Mouse (Mus musculus) stomach, embryonic 14.5 days (tissue): ENCODE measurements around the gene Skil. TPM values are rescaled to one million over a fixed set of nuclear protein-coding genes. Genes with fewer than 3 reads are reported as not detected.

Experiments
- ATAC-seq: fragments of 200-750 bp; cut with Nextera tagmentation; 2 replicates; pipeline ENCODE4 v1.8.0; 2017; ENCODE audit warnings: low read depth, moderate TSS enrichment; ENCODE audit not compliant: insufficient number of reproducible peaks, insufficient read depth, low FRiP score
- H3K27ac ChIP-seq: fragments of 300-500 bp; sonication (generic); 2 replicates; pipeline ENCODE4 v1.5.1; 2014; ENCODE audit warnings: mild to moderate bottlenecking, low read length, moderate library complexity, mixed read lengths
- H3K27me3 ChIP-seq: fragments of 300-500 bp; sonication (generic); 2 replicates; pipeline ENCODE4 v1.6.1; 2014; ENCODE audit warnings: low read length, control low read depth, mixed read lengths; ENCODE audit not compliant: control insufficient read depth, insufficient read depth
- H3K36me3 ChIP-seq: fragments of 300-500 bp; sonication (generic); 2 replicates; pipeline ENCODE4 v1.6.1; 2014; ENCODE audit warnings: mild to moderate bottlenecking, control low read depth, low read length, moderate library complexity, mixed read lengths; ENCODE audit not compliant: control insufficient read depth, insufficient read depth
- H3K4me1 ChIP-seq: fragments of 300-500 bp; sonication (generic); 2 replicates; pipeline ENCODE4 v1.6.1; 2014; ENCODE audit warnings: low read length, control low read depth, mixed read lengths; ENCODE audit not compliant: control insufficient read depth, insufficient read depth
- H3K4me2 ChIP-seq: fragments of 300-500 bp; sonication (generic); replicated peaks from 2 replicates; pipeline ENCODE4 v1.6.1; 2014; ENCODE audit warnings: low read depth, low read length, control low read depth
- H3K4me3 ChIP-seq: fragments of 300-500 bp; sonication (generic); 2 replicates; pipeline ENCODE4 v1.5.1; 2014; ENCODE audit warnings: low read depth, low read length, control low read depth
- H3K9ac ChIP-seq: fragments of 300-500 bp; sonication (generic); replicated peaks from 2 replicates; pipeline ENCODE4 v1.6.1; 2014; ENCODE audit warnings: low read depth, mild to moderate bottlenecking, control low read depth, low read length, moderate library complexity, mixed read lengths
- H3K9me3 ChIP-seq: fragments of 300-500 bp; sonication (generic); 2 replicates; pipeline ENCODE4 v1.6.1; 2016; ENCODE audit warnings: low read depth, low read length, control low read depth; ENCODE audit not compliant: control insufficient read depth
- WGBS: fragments of 180-500 bp; shearing (Covaris S2); extraction: QIAGEN DNeasy Blood & Tissue Kit; methylation state at CpG from one replicate; pipeline ENCODE4 v1.1.7; 2014; 5-methylcytosine and 5-hydroxymethylcytosine counted together
- polyA plus RNA-seq: library from polyadenylated mRNA; unstranded; fragments of >200 nt; fragmentation: Nextera tagmentation; extraction: Ambion mirVana; gene quantifications from 2 replicates; pipeline ENCODE4 v1.2.1, GENCODE M21; 2014

The Skil gene
- polyA plus RNA-seq = 27.6 and 30.3 TPM in 2 replicates

- under 1% methylated on average over 68 of the region's 109 CpGs for WGBS
- peak within 1 kb of the TSS; percentile 96 for H3K9ac ChIP-seq
- H3K36me3 ChIP-seq = no peaks in the 10 kb centered on the region; the same call in 1 of the 2 replicates
- H3K27me3 ChIP-seq = no peaks in the 10 kb centered on the region
- no peaks in the 10 kb centered on the region for H3K9me3 ChIP-seq
- ATAC-seq = peak; percentile 95
- H3K27ac ChIP-seq = peak within 1 kb of the TSS; percentile 100
- H3K4me1 ChIP-seq = peaks cover 17% of the 10 kb centered on the region
- H3K4me2 ChIP-seq = peak within 1 kb of the TSS; percentile 82
- peak within 1 kb of the TSS; percentile 93 for H3K4me3 ChIP-seq
These were observed at the start of gene Skil for GRCm38 (mm10) chr3:31094531-31095178. Skil (plus strand) TSS chr3:31095058.

GRCm38 (mm10) chr3:31047263-31047662 lies 47.6 kb upstream of the Skil start:
- H3K36me3 ChIP-seq = peaks cover 17% of the 10 kb centered on the region; the same call in 1 of the 2 replicates
- WGBS = 64% methylated on average over 3 of the region's 3 CpGs
- H3K4me2 ChIP-seq = no peak overlapping the region
- no peak overlapping the region for H3K27ac ChIP-seq
- H3K9me3 ChIP-seq = no peaks in the 10 kb centered on the region
- H3K4me3 ChIP-seq = no peak overlapping the region
- no peak overlapping the region for H3K9ac ChIP-seq
- no peaks in the 10 kb centered on the region for H3K4me1 ChIP-seq
- no peaks in the 10 kb centered on the region for H3K27me3 ChIP-seq
- ATAC-seq = no peak

GRCm38 (mm10) chr3:31049087-31049486 lies 45.8 kb upstream of the Skil start:
- peaks cover 21% of the 10 kb centered on the region; the same call in 1 of the 2 replicates for H3K36me3 ChIP-seq
- no peaks in the 10 kb centered on the region for H3K4me1 ChIP-seq
- no peak overlapping the region for H3K9ac ChIP-seq
- ATAC-seq = no peak
- H3K27ac ChIP-seq = no peak overlapping the region
- 90% methylated on average over 5 of the region's 5 CpGs for WGBS
- H3K27me3 ChIP-seq = no peaks in the 10 kb centered on the region
- no peaks in the 10 kb centered on the region for H3K9me3 ChIP-seq
- no peak overlapping the region for H3K4me2 ChIP-seq
- H3K4me3 ChIP-seq = no peak overlapping the region

GRCm38 (mm10) chr3:31050375-31050774 lies 44.5 kb upstream of the Skil start:
- Histone ChIP-seq H3K27ac (no peak overlapping the region), H3K4me1 (no peaks in the 10 kb centered on the region), H3K4me3 (no peak overlapping the region), H3K9me3 (no peaks in the 10 kb centered on the region), H3K4me2 (no peak overlapping the region), H3K36me3 (peaks cover 16% of the 10 kb centered on the region; the same call in 1 of the 2 replicates), H3K9ac (no peak overlapping the region), H3K27me3 (no peaks in the 10 kb centered on the region)
- 75% methylated on average over 7 of the region's 7 CpGs for WGBS
- no peak for ATAC-seq

GRCm38 (mm10) chr3:31051730-31052129 lies 43.1 kb upstream of the Skil start:
- ATAC-seq = no peak
- Histone ChIP-seq H3K4me1 (no peaks in the 10 kb centered on the region), H3K27ac (no peak overlapping the region), H3K9me3 (no peaks in the 10 kb centered on the region), H3K4me3 (no peak overlapping the region), H3K27me3 (no peaks in the 10 kb centered on the region), H3K36me3 (peaks cover 16% of the 10 kb centered on the region; the same call in 1 of the 2 replicates), H3K4me2 (no peak overlapping the region), H3K9ac (no peak overlapping the region)
- WGBS = 87% methylated on average over 9 of the region's 9 CpGs

- peaks cover 14% of the 10 kb centered on the region; the same call in 1 of the 2 replicates for H3K36me3 ChIP-seq
These were observed 41.7 kb upstream of the Skil start for GRCm38 (mm10) chr3:31053191-31053590.

GRCm38 (mm10) chr3:31054888-31055287 lies 40.0 kb upstream of the Skil start:
- Histone ChIP-seq H3K4me2 (no peak overlapping the region), H3K36me3 (peaks cover 13% of the 10 kb centered on the region; the same call in 1 of the 2 replicates), H3K4me1 (no peaks in the 10 kb centered on the region), H3K27me3 (no peaks in the 10 kb centered on the region), H3K9ac (no peak overlapping the region), H3K4me3 (no peak overlapping the region), H3K9me3 (no peaks in the 10 kb centered on the region), H3K27ac (no peak overlapping the region)
- no peak for ATAC-seq
- WGBS = 79% methylated on average over 8 of the region's 8 CpGs

More at GRCm38 (mm10) chr3:31053191-31053590, 41.7 kb upstream of the Skil start:
- H3K27me3 ChIP-seq = no peaks in the 10 kb centered on the region
- no peaks in the 10 kb centered on the region for H3K9me3 ChIP-seq
- ATAC-seq = no peak
- WGBS = 89% methylated on average over 9 of the region's 9 CpGs
- H3K27ac ChIP-seq = no peak overlapping the region
- H3K4me1 ChIP-seq = no peaks in the 10 kb centered on the region
- H3K4me2 ChIP-seq = no peak overlapping the region
- H3K9ac ChIP-seq = no peak overlapping the region
- no peak overlapping the region for H3K4me3 ChIP-seq

- WGBS = 20% methylated on average over 17 of the region's 17 CpGs
- H3K4me3 ChIP-seq = peak overlapping the region; percentile 40
- no peak overlapping the region for H3K27ac ChIP-seq
- H3K36me3 ChIP-seq = peaks cover 8% of the 10 kb centered on the region; the same call in 1 of the 2 replicates
- H3K4me1 ChIP-seq = no peaks in the 10 kb centered on the region
- ATAC-seq = peak; percentile 59; the same call in 1 of the 2 replicates
- no peaks in the 10 kb centered on the region for H3K27me3 ChIP-seq
- no peak overlapping the region for H3K9ac ChIP-seq
- H3K4me2 ChIP-seq = peak overlapping the region; percentile 39
- no peaks in the 10 kb centered on the region for H3K9me3 ChIP-seq
These were observed 38.7 kb upstream of the Skil start for GRCm38 (mm10) chr3:31056047-31056650.
